Mouse (Mus musculus) intestine, embryonic 14.5 days (tissue): ENCODE data around the gene Rhoj. TPM values are rescaled to one million over a fixed set of nuclear protein-coding genes. Genes with fewer than 3 reads are reported as not detected.

Source experiments
- ATAC-seq: fragments of 200-750 bp; cut with Nextera tagmentation; replicated peaks from 2 replicates; pipeline ENCODE4 v1.8.0; 2017; ENCODE audit warnings: low read depth, moderate number of reproducible peaks, moderate TSS enrichment, moderate library complexity; ENCODE audit not compliant: low FRiP score, low TSS enrichment
- DNase-seq: peaks from one replicate; pipeline ENCODE4 v3.0.0-alpha.2; 2018; ENCODE audit warnings: low spot score
- H3K27ac ChIP-seq: fragments of 300-500 bp; sonication (generic); 2 replicates; pipeline ENCODE4 v1.5.1; 2014; ENCODE audit warnings: low read depth, mild to moderate bottlenecking, control low read depth
- H3K27me3 ChIP-seq: fragments of 300-500 bp; sonication (generic); replicated peaks from 2 replicates; pipeline ENCODE4 v1.6.1; 2014; ENCODE audit warnings: low read length, control low read depth; ENCODE audit not compliant: control insufficient read depth, insufficient read depth
- H3K36me3 ChIP-seq: fragments of 300-500 bp; sonication (generic); 2 replicates; pipeline ENCODE4 v1.6.1; 2014; ENCODE audit warnings: low read length, control low read depth; ENCODE audit not compliant: control insufficient read depth, insufficient read depth
- H3K4me1 ChIP-seq: fragments of 300-500 bp; sonication (generic); replicated peaks from 2 replicates; pipeline ENCODE4 v1.6.1; 2014; ENCODE audit warnings: low read length, control low read depth, mixed read lengths; ENCODE audit not compliant: control insufficient read depth, insufficient read depth
- H3K4me2 ChIP-seq: fragments of 300-500 bp; sonication (generic); 2 replicates; pipeline ENCODE4 v1.6.1; 2014; ENCODE audit warnings: low read length
- H3K4me3 ChIP-seq: fragments of 300-500 bp; sonication (generic); 2 replicates; pipeline ENCODE4 v1.5.1; 2014; ENCODE audit warnings: low read depth, low read length, control low read depth, mixed read lengths
- H3K9ac ChIP-seq: fragments of 300-500 bp; sonication (generic); 2 replicates; pipeline ENCODE4 v1.6.1; 2014; ENCODE audit warnings: mild to moderate bottlenecking, low read length
- H3K9me3 ChIP-seq: fragments of 300-500 bp; sonication (generic); 2 replicates; pipeline ENCODE4 v1.6.1; 2016; ENCODE audit warnings: low read length, control low read depth; ENCODE audit not compliant: control insufficient read depth
- WGBS: fragments of 180-500 bp; shearing (Covaris S2); extraction: QIAGEN DNeasy Blood & Tissue Kit; methylation state at CpG from one replicate; pipeline ENCODE4 v1.1.7; 2014; 5-methylcytosine and 5-hydroxymethylcytosine counted together
- polyA plus RNA-seq: library from polyadenylated mRNA; unstranded; fragments of >200 nt; fragmentation: Nextera tagmentation; extraction: Ambion mirVana; gene quantifications from 2 replicates; pipeline ENCODE4 v1.2.1, GENCODE M21; 2014

The Rhoj gene
- polyA plus RNA-seq, 1 experiment from 2014 or later = 39.5 TPM

GRCm38 (mm10) chr12:75354354-75354753, 46.2 kb downstream of the Rhoj start:
- no peaks in the 10 kb centered on the region for H3K9me3 ChIP-seq
- 70% methylated on average over 7 of the region's 7 CpGs for WGBS
- H3K9ac ChIP-seq = no peak overlapping the region
- no peaks in the 10 kb centered on the region for H3K27me3 ChIP-seq
- no peaks in the 10 kb centered on the region for H3K36me3 ChIP-seq
- no peak overlapping the region for H3K4me3 ChIP-seq
- peaks cover 18% of the 10 kb centered on the region; the same call in 1 of the 2 replicates for H3K4me1 ChIP-seq
- no peak overlapping the region for H3K4me2 ChIP-seq
- no peak for DNase-seq
- H3K27ac ChIP-seq = no peak overlapping the region
- no peak for ATAC-seq

- H3K9ac ChIP-seq = no peak overlapping the region
- H3K4me2 ChIP-seq = no peak overlapping the region
- H3K9me3 ChIP-seq = no peaks in the 10 kb centered on the region
- ATAC-seq (no peak), DNase-seq (no peak)
- no peaks in the 10 kb centered on the region for H3K27me3 ChIP-seq
- no peak overlapping the region for H3K27ac ChIP-seq
- peaks cover 11% of the 10 kb centered on the region; the same call in 1 of the 2 replicates for H3K4me1 ChIP-seq
- no peaks in the 10 kb centered on the region for H3K36me3 ChIP-seq
- no peak overlapping the region for H3K4me3 ChIP-seq
- 91% methylated on average over 4 of the region's 4 CpGs for WGBS
These were observed 49.7 kb downstream of the Rhoj start for GRCm38 (mm10) chr12:75357781-75358180.

- Histone ChIP-seq H3K9me3 (no peaks in the 10 kb centered on the region), H3K9ac (no peak overlapping the region), H3K4me1 (peaks cover 4% of the 10 kb centered on the region; the same call in 1 of the 2 replicates), H3K4me3 (no peak overlapping the region), H3K27ac (no peak overlapping the region), H3K36me3 (no peaks in the 10 kb centered on the region), H3K27me3 (no peaks in the 10 kb centered on the region), H3K4me2 (no peak overlapping the region)
- no peak for DNase-seq
- 71% methylated on average over 4 of the region's 4 CpGs for WGBS
- no peak for ATAC-seq
These were observed 50.6 kb downstream of the Rhoj start for GRCm38 (mm10) chr12:75358714-75359113.

- 62% methylated on average over 2 of the region's 2 CpGs for WGBS
- DNase-seq (no peak), ATAC-seq (no peak)
- Histone ChIP-seq H3K4me3 (no peak overlapping the region), H3K4me2 (no peak overlapping the region), H3K9me3 (no peaks in the 10 kb centered on the region), H3K27me3 (no peaks in the 10 kb centered on the region), H3K27ac (no peak overlapping the region), H3K9ac (no peak overlapping the region), H3K36me3 (no peaks in the 10 kb centered on the region), H3K4me1 (peaks cover 2% of the 10 kb centered on the region; the same call in 1 of the 2 replicates)
These were observed 51.4 kb downstream of the Rhoj start for GRCm38 (mm10) chr12:75359500-75359899.

GRCm38 (mm10) chr12:75359921-75360482, 51.9 kb downstream of the Rhoj start:
- no peaks in the 10 kb centered on the region for H3K27me3 ChIP-seq
- H3K4me2 ChIP-seq = no peak overlapping the region
- WGBS = 76% methylated on average over 5 of the region's 5 CpGs
- ATAC-seq (no peak), DNase-seq (no peak)
- H3K4me1 ChIP-seq = no peaks in the 10 kb centered on the region
- no peaks in the 10 kb centered on the region for H3K9me3 ChIP-seq
- H3K4me3 ChIP-seq = no peak overlapping the region
- no peaks in the 10 kb centered on the region for H3K36me3 ChIP-seq
- no peak overlapping the region for H3K9ac ChIP-seq
- H3K27ac ChIP-seq = no peak overlapping the region

GRCm38 (mm10) chr12:75362456-75362855, 54.3 kb downstream of the Rhoj start:
- no peak for ATAC-seq
- Histone ChIP-seq H3K36me3 (no peaks in the 10 kb centered on the region), H3K4me1 (no peaks in the 10 kb centered on the region), H3K9me3 (no peaks in the 10 kb centered on the region), H3K4me2 (no peak overlapping the region), H3K27ac (no peak overlapping the region), H3K9ac (no peak overlapping the region), H3K27me3 (no peaks in the 10 kb centered on the region), H3K4me3 (no peak overlapping the region)
- no peak for DNase-seq
- 87% methylated on average over 16 of the region's 16 CpGs for WGBS

- ATAC-seq = no peak
- DNase-seq = no peak
- H3K9ac ChIP-seq = no peak overlapping the region
- no peaks in the 10 kb centered on the region for H3K9me3 ChIP-seq
- H3K4me3 ChIP-seq = no peak overlapping the region
- H3K27me3 ChIP-seq = no peaks in the 10 kb centered on the region
- no peak overlapping the region for H3K4me2 ChIP-seq
- 94% methylated on average over 4 of the region's 4 CpGs for WGBS
- H3K36me3 ChIP-seq = no peaks in the 10 kb centered on the region
- H3K27ac ChIP-seq = no peak overlapping the region
- no peaks in the 10 kb centered on the region for H3K4me1 ChIP-seq
These were observed 56.3 kb downstream of the Rhoj start for GRCm38 (mm10) chr12:75364416-75364815.

GRCm38 (mm10) chr12:75365621-75366124, 57.6 kb downstream of the Rhoj start:
- 88% methylated on average over 14 of the region's 14 CpGs for WGBS
- no peak overlapping the region for H3K27ac ChIP-seq
- no peak for ATAC-seq
- no peak overlapping the region for H3K9ac ChIP-seq
- no peak overlapping the region for H3K4me3 ChIP-seq
- H3K27me3 ChIP-seq = no peaks in the 10 kb centered on the region
- H3K36me3 ChIP-seq = no peaks in the 10 kb centered on the region
- no peaks in the 10 kb centered on the region for H3K4me1 ChIP-seq
- no peak for DNase-seq
- no peak overlapping the region for H3K4me2 ChIP-seq
- H3K9me3 ChIP-seq = no peaks in the 10 kb centered on the region

- WGBS = 92% methylated on average over 6 of the region's 6 CpGs
- H3K36me3 ChIP-seq = no peaks in the 10 kb centered on the region
- no peak overlapping the region for H3K27ac ChIP-seq
- DNase-seq (no peak), ATAC-seq (no peak)
- no peaks in the 10 kb centered on the region for H3K4me1 ChIP-seq
- H3K9me3 ChIP-seq = no peaks in the 10 kb centered on the region
- no peak overlapping the region for H3K4me3 ChIP-seq
- no peak overlapping the region for H3K9ac ChIP-seq
- no peaks in the 10 kb centered on the region for H3K27me3 ChIP-seq
- no peak overlapping the region for H3K4me2 ChIP-seq
These were observed 59.2 kb downstream of the Rhoj start for GRCm38 (mm10) chr12:75367371-75367770.
